Mouse (Mus musculus): ENCODE results near the gene Olfr986.

GRCm38 (mm10) chr9:40210744-40211143 is 30.0 kb downstream of the Olfr986 start:
- TF ChIP-seq POLR2A (IDR thresholded peaks at IDR 0.05; ENCODE audit: low read depth, low read length) (no peak), CTCF (IDR thresholded peaks at IDR 0.05; ENCODE audit: extremely low read depth, insufficient read length, insufficient replicate concordance, low read depth, low read length) (no peak)

Measured in small intestine, adult 2 months (tissue).